Mouse (Mus musculus): Measurements from ENCODE around the gene Olfr263. TPM values are rescaled to one million over a fixed set of nuclear protein-coding genes. Genes with fewer than 3 reads are reported as not detected.

The Olfr263 gene
- polyA plus RNA-seq, 1 experiment from 2014 or later: not detected

GRCm38 (mm10) chr13:21160041-21160511 is 30.6 kb downstream of the Olfr263 start:
- peaks cover 47% of the 10 kb centered on the region for H3K27me3 ChIP-seq
- no peaks in the 10 kb centered on the region for H3K36me3 ChIP-seq (replicated peaks)
- peaks cover 31% of the 10 kb centered on the region for H3K4me1 ChIP-seq (replicated peaks)
- peak overlapping the region; percentile 33 for H3K9ac ChIP-seq
- peak overlapping the region; percentile 70 for H3K4me3 ChIP-seq (replicated peaks)
- peak overlapping the region; percentile 81 for H3K4me2 ChIP-seq
- under 1% methylated on average over 16 of the region's 16 CpGs for WGBS (ENCODE audit: insufficient replicate concordance)
- H3K27ac ChIP-seq (replicated peaks): no peak overlapping the region
- no peak for ATAC-seq (ENCODE audit: insufficient read depth)
- no peaks in the 10 kb centered on the region for H3K9me3 ChIP-seq (replicated peaks)

- WGBS (ENCODE audit: insufficient replicate concordance): under 1% methylated on average over 32 of the region's 32 CpGs
- Histone ChIP-seq H3K4me2 (peak overlapping the region; percentile 81), H3K4me1 (replicated peaks) (peaks cover 31% of the 10 kb centered on the region), H3K36me3 (replicated peaks) (no peaks in the 10 kb centered on the region), H3K27me3 (peaks cover 52% of the 10 kb centered on the region), H3K9me3 (replicated peaks) (no peaks in the 10 kb centered on the region), H3K4me3 (replicated peaks) (peak overlapping the region; percentile 70), H3K27ac (replicated peaks) (no peak overlapping the region), H3K9ac (peak overlapping the region; percentile 33; the same call in 1 of the 2 replicates)
- ATAC-seq (ENCODE audit: insufficient read depth): peak; percentile 80
Measured at GRCm38 (mm10) chr13:21160657-21161590, 31.5 kb downstream of the Olfr263 start.

- peak overlapping the region; percentile 70 for H3K4me3 ChIP-seq (replicated peaks)
- peak; percentile 27; the same call in 1 of the 2 replicates for ATAC-seq (ENCODE audit: insufficient read depth)
Measured at GRCm38 (mm10) chr13:21161591-21161990, 32.2 kb downstream of the Olfr263 start.

GRCm38 (mm10) chr13:21162591-21162990 is 33.2 kb downstream of the Olfr263 start:
- 46% methylated on average over 5 of the region's 5 CpGs for WGBS (ENCODE audit: insufficient replicate concordance)
- Histone ChIP-seq H3K9me3 (replicated peaks) (no peaks in the 10 kb centered on the region), H3K4me1 (replicated peaks) (peaks cover 41% of the 10 kb centered on the region), H3K27ac (replicated peaks) (no peak overlapping the region), H3K4me2 (no peak overlapping the region), H3K27me3 (peaks cover 47% of the 10 kb centered on the region), H3K36me3 (replicated peaks) (no peaks in the 10 kb centered on the region), H3K4me3 (replicated peaks) (no peak overlapping the region), H3K9ac (no peak overlapping the region)
- ATAC-seq (ENCODE audit: insufficient read depth): no peak

More at GRCm38 (mm10) chr13:21161591-21161990, 32.2 kb downstream of the Olfr263 start:
- WGBS (ENCODE audit: insufficient replicate concordance): 36% methylated on average over 2 of the region's 2 CpGs
- peaks cover 31% of the 10 kb centered on the region for H3K4me1 ChIP-seq (replicated peaks)
- H3K27me3 ChIP-seq: peaks cover 53% of the 10 kb centered on the region
- H3K27ac ChIP-seq (replicated peaks): no peak overlapping the region
- no peak overlapping the region for H3K9ac ChIP-seq
- peak overlapping the region; percentile 81 for H3K4me2 ChIP-seq
- H3K9me3 ChIP-seq (replicated peaks): no peaks in the 10 kb centered on the region
- no peaks in the 10 kb centered on the region for H3K36me3 ChIP-seq (replicated peaks)

- peak; percentile 25; the same call in 1 of the 2 replicates for ATAC-seq (ENCODE audit: insufficient read depth)
- Histone ChIP-seq H3K9me3 (replicated peaks) (no peaks in the 10 kb centered on the region), H3K36me3 (replicated peaks) (no peaks in the 10 kb centered on the region), H3K4me2 (peak overlapping the region; percentile 84), H3K27me3 (peaks cover 18% of the 10 kb centered on the region; the same call in 1 of the 2 replicates), H3K4me1 (replicated peaks) (peaks cover 39% of the 10 kb centered on the region), H3K4me3 (replicated peaks) (peak overlapping the region; percentile 64), H3K9ac (peak overlapping the region; percentile 50), H3K27ac (replicated peaks) (no peak overlapping the region)
- WGBS (ENCODE audit: insufficient replicate concordance): 1% methylated on average over 27 of the region's 27 CpGs
Measured at GRCm38 (mm10) chr13:21166936-21167909, 37.8 kb downstream of the Olfr263 start.

- Histone ChIP-seq H3K27me3 (peaks cover 18% of the 10 kb centered on the region; the same call in 1 of the 2 replicates), H3K9me3 (replicated peaks) (no peaks in the 10 kb centered on the region), H3K27ac (replicated peaks) (peak overlapping the region; percentile 76), H3K4me3 (replicated peaks) (peak overlapping the region; percentile 64), H3K4me1 (replicated peaks) (peaks cover 45% of the 10 kb centered on the region), H3K36me3 (replicated peaks) (no peaks in the 10 kb centered on the region), H3K4me2 (peak overlapping the region; percentile 84), H3K9ac (peak overlapping the region; percentile 54)
- under 1% methylated on average over 8 of the region's 8 CpGs for WGBS (ENCODE audit: insufficient replicate concordance)
- ATAC-seq (ENCODE audit: insufficient read depth): 0 out of 2 replicates have a peak, but pooled peaks have one; percentile 32
Measured at GRCm38 (mm10) chr13:21167910-21168300, 38.5 kb downstream of the Olfr263 start.

GRCm38 (mm10) chr13:21168371-21169011 is 39.1 kb downstream of the Olfr263 start:
- Histone ChIP-seq H3K9ac (peak overlapping the region; percentile 54), H3K27me3 (peaks cover 18% of the 10 kb centered on the region; the same call in 1 of the 2 replicates), H3K4me2 (peak overlapping the region; percentile 84), H3K4me3 (replicated peaks) (peak overlapping the region; percentile 64), H3K9me3 (replicated peaks) (no peaks in the 10 kb centered on the region), H3K4me1 (replicated peaks) (peaks cover 51% of the 10 kb centered on the region), H3K36me3 (replicated peaks) (no peaks in the 10 kb centered on the region), H3K27ac (replicated peaks) (peak overlapping the region; percentile 76)
- WGBS (ENCODE audit: insufficient replicate concordance): under 1% methylated on average over 16 of the region's 16 CpGs
- ATAC-seq (ENCODE audit: insufficient read depth): no peak

- Histone ChIP-seq H3K36me3 (replicated peaks) (no peaks in the 10 kb centered on the region), H3K9me3 (replicated peaks) (no peaks in the 10 kb centered on the region), H3K4me1 (replicated peaks) (peaks cover 54% of the 10 kb centered on the region), H3K4me2 (peak overlapping the region; percentile 84), H3K27ac (replicated peaks) (peak overlapping the region; percentile 76), H3K27me3 (peaks cover 18% of the 10 kb centered on the region; the same call in 1 of the 2 replicates), H3K9ac (peak overlapping the region; percentile 54), H3K4me3 (replicated peaks) (peak overlapping the region; percentile 64)
- ATAC-seq (ENCODE audit: insufficient read depth): no peak
- WGBS (ENCODE audit: insufficient replicate concordance): under 1% methylated on average over 14 of the region's 14 CpGs
Measured at GRCm38 (mm10) chr13:21169121-21169656, 39.8 kb downstream of the Olfr263 start.

- ATAC-seq (ENCODE audit: insufficient read depth): peak; percentile 77
- Histone ChIP-seq H3K36me3 (replicated peaks) (no peaks in the 10 kb centered on the region), H3K9me3 (replicated peaks) (no peaks in the 10 kb centered on the region), H3K27ac (replicated peaks) (peak overlapping the region; percentile 80), H3K4me1 (replicated peaks) (peaks cover 52% of the 10 kb centered on the region), H3K27me3 (peaks cover 15% of the 10 kb centered on the region; the same call in 1 of the 2 replicates), H3K4me3 (replicated peaks) (peak overlapping the region; percentile 64), H3K9ac (peak overlapping the region; percentile 28; the same call in 1 of the 2 replicates), H3K4me2 (peak overlapping the region; percentile 84)
- under 1% methylated on average over 39 of the region's 39 CpGs for WGBS (ENCODE audit: insufficient replicate concordance)
Measured at GRCm38 (mm10) chr13:21169657-21170430, 40.4 kb downstream of the Olfr263 start.
